Mouse (Mus musculus) kidney, adult 8-10 months (tissue): ENCODE data around the gene Mtfmt.

Experiments
- DNase-seq, 2 experiments: peaks; one replicate each; pipeline ENCODE4 v3.0.0; 2022

Mtfmt gene

DNA sequence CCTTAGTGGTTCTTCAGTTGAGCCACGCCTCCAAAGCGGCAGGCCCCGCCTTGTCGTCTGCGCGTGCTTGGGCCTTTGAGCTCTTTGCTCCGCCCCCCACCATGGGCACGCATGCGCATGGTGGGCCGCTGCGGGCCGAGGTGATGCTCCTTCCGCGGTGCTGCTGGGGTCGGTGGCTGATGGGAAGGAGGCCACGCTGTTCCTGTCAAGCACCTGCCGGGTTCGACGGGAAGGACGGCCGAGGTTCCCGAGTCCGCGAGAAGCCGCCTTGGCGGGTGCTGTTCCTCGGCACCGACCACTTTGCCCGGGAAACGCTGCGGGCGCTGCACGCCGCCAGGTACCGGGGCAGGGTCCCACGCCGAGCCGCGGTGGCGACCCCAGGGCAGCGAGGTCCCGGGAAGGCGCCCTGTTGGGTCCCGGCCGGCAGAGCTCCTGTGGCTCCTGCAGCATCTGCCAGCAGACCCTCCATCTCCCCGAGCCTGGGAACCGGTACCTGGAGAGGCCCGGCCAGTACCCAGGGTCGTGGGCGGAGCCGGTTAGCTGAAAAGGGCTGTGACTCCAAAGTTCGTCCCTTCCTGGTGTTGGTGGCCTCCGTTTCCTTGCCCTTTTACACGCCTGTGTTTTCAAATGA is at the start of gene Mtfmt:
Gene Mtfmt, plus strand, starts transcription at position 112 of the 631 bp plus-strand sequence.
- peak; percentile 91 to 95 for DNase-seq

- peak in 1 of 2 experiments; percentile 29 for DNase-seq
These were observed 49.0 kb upstream of the Mtfmt start for GRCm38 (mm10) chr9:65386373-65387140.

DNA sequence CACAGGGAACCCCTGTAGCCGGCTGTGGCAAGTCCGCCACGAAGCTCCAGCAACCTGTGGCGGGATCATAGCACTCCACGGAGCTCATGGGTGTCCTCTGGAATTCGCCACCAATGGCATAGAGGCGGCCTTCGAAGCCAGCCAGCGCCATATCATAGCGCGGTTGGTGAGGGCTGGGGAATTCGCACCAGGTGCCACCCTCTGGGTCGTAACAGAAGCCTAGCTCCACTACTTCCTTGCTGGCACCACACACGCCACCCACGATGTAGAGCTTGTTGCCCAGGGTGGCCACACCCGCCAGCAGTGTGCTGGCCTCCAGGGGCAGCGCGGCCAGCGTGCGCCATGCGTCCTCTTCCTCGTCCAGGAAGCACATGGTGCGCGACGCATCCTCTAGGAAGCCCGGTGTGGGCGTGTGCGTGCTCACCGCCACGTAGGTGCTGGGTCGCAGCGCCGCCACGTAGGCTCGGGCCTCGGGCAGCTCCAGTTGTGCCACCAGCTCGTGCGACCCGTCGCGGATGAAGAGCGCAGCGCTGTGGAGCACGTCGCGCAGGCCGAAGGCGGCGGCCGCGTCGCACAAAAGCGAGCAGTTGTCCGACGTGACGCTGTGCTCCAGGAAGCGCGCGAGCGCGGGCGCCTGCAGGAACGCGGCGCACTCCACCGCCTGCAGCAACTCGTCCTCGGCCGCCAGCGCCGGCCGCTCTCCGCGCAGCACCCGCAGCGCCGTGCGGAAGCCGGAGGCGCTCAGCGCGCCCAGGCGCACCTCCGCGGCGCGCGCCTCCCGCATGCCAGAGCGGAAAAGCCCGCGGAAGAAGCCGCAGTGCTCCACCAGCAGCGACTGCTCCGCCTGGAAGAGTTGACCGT is 44.6 kb upstream of the Mtfmt start:
- no peak for DNase-seq

GRCm38 (mm10) chr9:65391613-65391964 is 44.0 kb upstream of the Mtfmt start, which contains the start of gene Kbtbd13:
Kbtbd13 (minus strand) TSS chr9:65391652.
- DNase-seq = no peak

DNA sequence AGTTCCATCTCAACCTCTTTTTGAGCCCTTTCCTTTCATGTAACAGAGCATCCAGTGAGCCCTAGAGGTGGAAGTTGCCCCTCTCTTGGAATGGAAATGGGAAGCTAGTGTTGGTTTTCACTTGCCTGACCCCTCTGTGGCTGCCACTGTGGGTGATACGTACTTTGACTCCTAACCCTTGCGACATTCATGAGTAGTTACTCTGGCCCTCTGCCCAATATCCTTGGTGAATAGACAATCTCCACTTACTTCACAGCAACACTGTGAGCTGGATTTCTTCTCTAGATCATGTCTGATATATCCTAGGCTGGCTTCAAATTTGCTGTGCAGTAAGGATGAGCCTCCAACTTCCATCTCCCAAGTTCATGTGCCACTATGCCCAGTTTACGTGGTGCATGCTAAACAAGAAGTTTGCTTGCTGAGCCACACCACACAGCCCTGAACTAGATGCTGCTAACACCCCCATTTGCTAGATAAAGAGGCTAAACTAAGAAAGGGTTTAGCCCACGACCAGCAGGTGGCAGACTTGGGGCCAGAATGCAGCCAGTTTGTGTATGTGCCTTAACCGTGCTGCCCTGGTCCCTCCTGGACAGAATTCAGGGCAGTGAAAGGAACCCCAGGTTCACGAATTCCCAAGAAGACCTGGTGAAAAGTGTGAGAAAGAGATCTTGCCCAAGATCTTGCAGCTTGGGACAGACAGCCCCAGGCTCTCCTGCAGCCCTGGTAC is 42.8 kb upstream of the Mtfmt start:
- DNase-seq = peak; percentile 58 to 76

DNA sequence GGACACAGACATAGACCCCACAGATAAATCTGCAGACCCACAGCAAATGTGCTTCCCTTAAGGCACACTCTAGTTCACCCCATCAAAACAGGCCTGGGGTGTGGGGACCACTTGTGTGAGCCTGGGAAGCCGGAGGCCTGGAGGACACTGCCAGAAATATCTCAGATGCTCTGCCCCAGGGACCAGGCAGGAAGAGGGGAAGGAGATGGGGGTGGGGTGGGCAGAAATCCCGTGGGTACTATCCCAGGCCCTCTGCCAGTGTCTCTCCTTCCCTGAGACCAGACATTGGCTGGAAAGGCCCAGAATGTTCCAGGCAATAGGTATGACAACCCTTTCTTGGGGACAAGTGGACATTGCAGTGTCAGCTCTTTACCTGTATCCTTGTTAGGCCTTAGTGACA is 42.0 kb upstream of the Mtfmt start:
- DNase-seq = no peak

GRCm38 (mm10) chr9:65394360-65394759 is 41.2 kb upstream of the Mtfmt start:
- no peak for DNase-seq

DNA sequence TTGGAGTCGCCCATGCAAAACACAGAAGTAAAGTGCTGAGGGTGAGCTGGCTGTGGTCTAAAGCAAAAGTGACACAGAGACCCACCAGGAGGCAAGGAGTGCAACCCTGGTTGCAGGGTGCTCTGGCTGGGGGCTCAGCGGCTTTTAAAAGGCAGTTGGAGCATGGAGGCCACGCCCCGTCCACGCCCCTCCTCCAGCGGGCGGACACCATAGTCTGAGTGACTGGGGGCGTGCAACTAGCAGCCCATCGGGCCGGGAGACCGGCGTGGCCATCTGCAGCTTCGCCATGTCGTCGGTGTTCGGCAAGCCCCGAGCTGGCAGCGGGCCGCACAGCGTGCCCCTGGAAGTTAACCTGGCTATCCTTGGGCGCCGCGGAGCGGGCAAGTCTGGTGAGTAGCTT is 37.3 kb upstream of the Mtfmt start, which contains the start of gene Rasl12:
Gene Rasl12, plus strand, starts transcription at position 228 of the 400 bp plus-strand sequence.
- DNase-seq = peak; percentile 33 to 64

GRCm38 (mm10) chr9:65399934-65400333 is 35.6 kb upstream of the Mtfmt start:
- DNase-seq = no peak

DNA sequence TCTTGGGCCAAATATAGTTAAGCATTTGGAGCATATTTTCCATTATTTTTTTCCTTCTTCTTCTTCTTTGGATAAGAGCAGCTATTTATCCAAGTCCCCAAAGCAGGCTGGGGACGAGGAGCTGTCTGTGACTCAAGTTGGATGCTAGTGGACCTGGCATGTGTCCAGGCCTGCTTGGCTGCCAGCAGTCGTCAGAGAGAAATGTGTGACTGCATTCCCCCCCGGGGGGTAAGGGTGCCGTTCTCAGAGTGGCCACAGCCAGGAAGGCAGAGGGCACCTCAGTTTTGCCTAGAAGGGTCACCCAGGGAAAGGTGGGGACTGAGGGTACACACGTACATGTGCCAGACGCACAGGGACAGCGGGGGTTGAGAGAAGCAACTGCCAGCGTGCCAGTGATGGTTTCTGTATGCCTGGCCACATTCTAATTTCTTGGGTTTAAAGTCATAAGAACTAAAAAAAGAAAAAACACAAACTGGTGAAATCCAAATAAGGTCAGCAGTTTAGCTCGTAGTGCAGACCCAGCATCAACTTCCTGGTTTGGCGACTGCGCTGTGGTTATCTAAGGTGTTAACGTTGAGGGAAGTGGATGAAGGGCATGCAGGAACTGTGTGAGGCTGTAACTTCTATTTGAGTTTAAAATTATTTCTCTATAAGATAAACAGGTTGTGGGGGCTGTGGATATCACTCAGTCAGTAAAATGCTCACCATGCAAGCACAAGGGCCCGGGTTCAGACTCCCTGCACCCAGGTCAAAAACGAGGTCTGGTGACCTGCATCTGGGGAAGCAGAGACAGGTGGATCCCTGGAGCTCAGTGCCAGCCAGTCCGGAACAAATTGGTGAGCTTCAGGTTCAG is 31.0 kb upstream of the Mtfmt start:
- peak; percentile 78 to 83 for DNase-seq

GRCm38 (mm10) chr9:65405184-65405449 is 30.5 kb upstream of the Mtfmt start:
- DNase-seq = no peak

DNA sequence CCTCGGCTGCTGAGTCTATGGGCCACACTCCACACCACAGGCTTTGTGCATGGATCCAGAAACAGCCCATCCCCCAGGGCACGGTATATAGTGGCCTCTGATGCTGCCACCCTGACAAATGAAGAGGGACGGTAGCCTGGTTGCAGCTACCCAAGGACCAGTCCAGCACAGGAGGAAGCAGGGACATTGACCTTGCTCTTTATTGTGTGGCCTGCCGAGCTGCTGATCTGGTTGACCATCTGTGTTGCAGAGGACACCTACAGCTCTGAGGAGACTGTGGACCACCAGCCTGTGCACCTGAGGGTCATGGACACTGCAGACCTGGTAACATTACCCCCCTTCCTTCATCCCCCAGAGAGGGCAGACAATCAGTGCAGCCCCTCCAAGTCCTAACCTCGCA is 28.3 kb upstream of the Mtfmt start:
- no peak for DNase-seq

DNA sequence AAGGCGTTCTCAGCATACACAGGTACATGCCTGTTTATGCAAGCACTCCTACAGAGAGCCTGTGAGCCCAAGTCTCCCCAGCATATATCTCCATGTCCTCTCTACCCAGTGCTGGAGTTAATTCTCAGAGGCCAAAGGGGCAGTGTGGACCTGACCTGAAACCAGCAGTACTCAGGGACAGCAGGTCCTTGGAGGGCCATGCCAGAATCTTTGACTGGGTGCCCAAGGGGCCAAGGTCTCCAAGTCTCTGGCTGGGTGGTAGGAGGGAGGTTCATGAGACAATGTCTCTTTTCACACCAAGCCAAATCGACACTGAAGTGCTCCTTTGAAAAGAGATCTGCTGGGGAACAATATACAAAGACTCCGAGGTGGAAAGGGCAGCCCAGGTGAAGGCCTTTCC is 27.7 kb upstream of the Mtfmt start:
- peak; percentile 69 to 70 for DNase-seq

DNA sequence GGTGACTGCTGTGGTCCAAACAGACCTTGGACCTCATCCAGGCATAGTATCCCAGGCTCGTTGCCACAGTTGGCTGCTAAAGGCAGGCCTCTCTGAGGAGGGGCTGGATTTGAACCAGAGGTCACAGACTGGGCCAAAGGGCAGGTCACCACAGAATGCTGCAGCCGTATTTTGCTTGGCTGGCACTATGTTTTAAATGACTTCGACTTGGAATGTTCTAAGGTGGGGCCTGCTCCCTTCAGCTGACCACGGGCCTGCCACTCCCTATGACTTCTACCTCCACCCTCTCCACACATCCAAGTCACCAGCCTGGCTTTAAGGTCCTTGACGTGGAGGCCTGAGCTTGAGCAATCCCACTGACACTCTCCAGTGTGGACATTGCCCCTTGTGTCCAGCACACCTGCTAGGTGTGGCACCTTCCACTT is 26.7 kb upstream of the Mtfmt start:
- DNase-seq = peak; percentile 90 to 91

DNA sequence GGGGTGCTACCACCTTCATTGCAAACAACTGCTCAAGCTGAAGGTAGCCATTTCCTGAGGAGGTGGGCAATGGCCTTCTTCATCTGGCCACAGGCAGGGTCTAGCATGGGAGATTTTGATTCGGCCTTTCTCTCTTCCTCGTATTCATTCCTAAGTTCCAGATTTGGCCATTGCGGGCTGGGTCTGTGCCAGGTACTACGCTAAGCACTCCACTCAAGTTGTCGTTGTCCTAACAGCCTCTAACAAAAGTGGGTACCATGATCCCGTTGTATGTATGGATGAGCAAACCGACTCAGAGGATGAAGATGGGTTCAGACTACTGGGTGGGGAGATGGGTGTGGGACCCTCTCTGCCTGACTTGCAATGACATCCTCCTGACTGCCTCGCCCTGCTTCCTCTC is 25.2 kb upstream of the Mtfmt start:
- DNase-seq = no peak

DNA sequence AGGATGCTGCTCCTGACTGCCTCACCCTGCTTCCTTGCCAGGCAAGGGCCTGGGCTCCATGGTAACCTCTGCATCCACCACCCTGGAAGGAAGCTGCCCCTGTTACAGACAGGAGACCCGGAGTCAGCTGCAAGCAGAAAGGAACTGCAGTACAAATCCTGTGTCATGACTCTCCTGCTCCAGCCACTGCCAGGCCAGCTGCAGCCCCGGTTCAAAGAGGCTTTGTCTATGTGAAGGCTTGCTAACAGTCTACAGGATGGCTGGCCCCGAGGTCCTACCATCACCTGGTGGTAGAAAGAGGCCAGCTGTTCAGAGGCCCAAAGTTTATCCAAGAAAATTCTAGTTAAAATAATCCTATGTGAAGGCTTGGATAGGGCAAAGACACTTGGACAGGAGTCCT is 24.3 kb upstream of the Mtfmt start:
- no peak for DNase-seq

- DNase-seq = no peak
These were observed 17.8 kb upstream of the Mtfmt start for GRCm38 (mm10) chr9:65417738-65418137.

- DNase-seq = no peak
These were observed 15.9 kb upstream of the Mtfmt start for GRCm38 (mm10) chr9:65419633-65420032.

DNA sequence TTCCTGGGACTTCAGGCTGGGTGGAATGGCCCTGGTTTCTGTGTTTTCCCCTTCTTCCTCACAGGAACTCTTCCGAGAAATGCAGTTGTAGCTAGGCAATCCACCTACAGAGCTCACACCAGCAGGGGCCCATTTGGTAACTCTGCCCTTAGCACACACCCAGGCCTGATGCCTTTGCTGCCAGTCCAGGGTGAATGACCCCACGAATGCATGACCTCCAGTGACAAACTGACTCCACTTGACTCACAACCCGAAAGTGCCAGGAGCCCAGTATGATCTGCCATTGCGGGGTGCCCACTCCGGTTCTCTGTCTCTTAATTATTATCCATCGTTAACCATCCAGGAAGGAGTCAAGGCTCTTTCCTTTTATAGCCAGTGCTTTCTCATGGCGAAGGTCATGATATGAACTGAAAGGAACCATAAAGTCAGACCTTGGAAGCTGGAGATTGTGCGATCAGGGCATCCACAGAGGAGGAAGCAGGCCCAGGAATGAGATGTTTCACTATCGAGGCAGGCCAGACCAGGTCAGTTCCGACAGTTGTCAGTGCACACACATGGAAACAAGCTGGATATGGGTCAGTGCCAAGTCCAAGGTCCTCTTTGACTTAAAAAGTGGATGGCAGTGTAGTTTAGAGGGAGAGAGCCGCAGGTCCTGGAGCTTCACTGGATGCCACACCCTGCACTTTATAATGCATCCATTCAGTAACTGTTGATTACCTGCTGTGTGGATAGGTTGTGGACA is 12.7 kb upstream of the Mtfmt start, which contains the start of gene Slc51b:
Gene Slc51b, minus strand, starts transcription at position 196 of the 742 bp plus-strand sequence.
- peak; percentile 77 to 79 for DNase-seq

DNA sequence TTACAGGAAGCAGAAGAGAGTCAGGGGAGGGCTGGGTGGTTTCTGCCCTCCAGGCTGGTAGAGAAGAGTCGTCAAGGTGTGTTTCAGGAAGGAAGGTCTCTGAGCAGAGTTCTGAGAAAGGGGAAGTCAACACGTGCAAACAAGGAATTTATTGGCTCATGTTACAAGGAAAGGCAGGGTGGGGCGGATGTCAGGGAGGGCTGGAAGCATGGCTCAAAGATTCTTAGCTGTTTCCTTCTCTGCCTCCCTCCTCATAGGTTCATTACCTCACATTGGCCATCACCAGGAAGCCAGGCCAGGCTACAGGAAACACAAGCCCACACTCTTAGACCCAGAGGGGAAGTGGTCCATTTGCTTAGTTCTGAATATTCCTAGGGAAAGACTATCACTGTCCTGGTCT is 11.2 kb upstream of the Mtfmt start:
- DNase-seq = no peak

- DNase-seq = peak; percentile 43 to 79
These were observed 8.1 kb upstream of the Mtfmt start for GRCm38 (mm10) chr9:65427511-65427910.
